27 mouse cellular contexts compared by ENCODE assay signal in genomic region chr10:31212778-31213454, GRCm38 (mm10).
"Had no signal": no experiment of that assay in that cellular context is flagged by ENCODE, and none has a peak within 500 bp of the region (broad histone marks: within the 10 kb centered on the region; RNA-seq: fewer than 3 reads in every experiment).

No protein-coding gene starts in this region.

- H3K27ac ChIP-seq: embryonic facial prominence, embryonic 10.5 days; embryonic facial prominence, embryonic 12.5 days; embryonic facial prominence, embryonic 13.5 days; embryonic facial prominence, embryonic 15.5 days; forebrain, embryonic 10.5 days; forebrain, embryonic 12.5 days; forebrain, embryonic 13.5 days; forebrain, embryonic 15.5 days; gastrocnemius, adult 2 months had no signal

- H3K9ac ChIP-seq: embryonic facial prominence, embryonic 12.5 days; embryonic facial prominence, embryonic 13.5 days; embryonic facial prominence, embryonic 15.5 days; forebrain, embryonic 12.5 days; forebrain, embryonic 13.5 days; forebrain, embryonic 15.5 days; forebrain, postnatal 0 days had no signal

- H3K4me3 ChIP-seq: embryonic facial prominence, embryonic 10.5 days; embryonic facial prominence, embryonic 12.5 days; embryonic facial prominence, embryonic 13.5 days; embryonic facial prominence, embryonic 15.5 days; erythroblast, embryonic 14.5 days; forebrain, embryonic 10.5 days; forebrain, embryonic 12.5 days; forebrain, embryonic 13.5 days; forebrain, embryonic 15.5 days; gastrocnemius, adult 2 months had no signal

- H3K4me2 ChIP-seq: embryonic facial prominence, embryonic 12.5 days; embryonic facial prominence, embryonic 13.5 days; embryonic facial prominence, embryonic 15.5 days; forebrain, embryonic 12.5 days; forebrain, embryonic 13.5 days; forebrain, embryonic 15.5 days had no signal

- H3K36me3 ChIP-seq: embryonic facial prominence, embryonic 10.5 days; embryonic facial prominence, embryonic 12.5 days; embryonic facial prominence, embryonic 13.5 days; embryonic facial prominence, embryonic 15.5 days; forebrain, embryonic 10.5 days; forebrain, embryonic 12.5 days; forebrain, embryonic 15.5 days had no signal

- H3K27me3 ChIP-seq: embryonic facial prominence, embryonic 12.5 days; embryonic facial prominence, embryonic 13.5 days; embryonic facial prominence, embryonic 15.5 days; forebrain, embryonic 12.5 days; forebrain, embryonic 13.5 days; forebrain, embryonic 15.5 days had no signal

- DNase-seq: cerebellum, adult 2 months; cerebellum, adult 8-10 months; cerebellum, adult 9-10 months; cerebellum, adult 9-11 months; cerebellum, postnatal 10 days; cerebellum, postnatal 14 days; cerebellum, postnatal 25 days; cerebellum, postnatal 36 days; embryo, embryonic 11 days; forebrain, postnatal 0 days; gastrocnemius, adult 2 months; gastrocnemius, postnatal 10 days; gastrocnemius, postnatal 14 days; gastrocnemius, postnatal 25 days; gastrocnemius, postnatal 36 days; heart, adult 18-20 months had no signal

- ATAC-seq: forebrain, embryonic 13.5 days; forebrain, embryonic 14.5 days; forebrain, embryonic 15.5 days; forebrain, embryonic 16.5 days; forebrain, postnatal 0 days had no signal

- H3K9me3 ChIP-seq: embryonic facial prominence, embryonic 10.5 days; embryonic facial prominence, embryonic 12.5 days; embryonic facial prominence, embryonic 13.5 days; embryonic facial prominence, embryonic 15.5 days; forebrain, embryonic 10.5 days; forebrain, embryonic 12.5 days; forebrain, embryonic 13.5 days; forebrain, embryonic 15.5 days had no signal

- H3K4me1 ChIP-seq: embryonic facial prominence, embryonic 10.5 days; embryonic facial prominence, embryonic 12.5 days; embryonic facial prominence, embryonic 15.5 days; forebrain, embryonic 10.5 days; forebrain, embryonic 12.5 days; forebrain, embryonic 13.5 days; forebrain, embryonic 15.5 days had no signal
